Mouse (Mus musculus): ENCODE measurements around the gene Nckap5l. TPM values are rescaled to one million over a fixed set of nuclear protein-coding genes. Genes with fewer than 3 reads are reported as not detected.
"Not testable (repeated sequence)": the region's sequence is repeated elsewhere in the genome, so short reads cannot be mapped to it uniquely, and the experiment has no call there.

Gene Nckap5l
- total RNA-seq, 2 experiments from 2014 or later: 3.1 to 4.8 TPM

DNA sequence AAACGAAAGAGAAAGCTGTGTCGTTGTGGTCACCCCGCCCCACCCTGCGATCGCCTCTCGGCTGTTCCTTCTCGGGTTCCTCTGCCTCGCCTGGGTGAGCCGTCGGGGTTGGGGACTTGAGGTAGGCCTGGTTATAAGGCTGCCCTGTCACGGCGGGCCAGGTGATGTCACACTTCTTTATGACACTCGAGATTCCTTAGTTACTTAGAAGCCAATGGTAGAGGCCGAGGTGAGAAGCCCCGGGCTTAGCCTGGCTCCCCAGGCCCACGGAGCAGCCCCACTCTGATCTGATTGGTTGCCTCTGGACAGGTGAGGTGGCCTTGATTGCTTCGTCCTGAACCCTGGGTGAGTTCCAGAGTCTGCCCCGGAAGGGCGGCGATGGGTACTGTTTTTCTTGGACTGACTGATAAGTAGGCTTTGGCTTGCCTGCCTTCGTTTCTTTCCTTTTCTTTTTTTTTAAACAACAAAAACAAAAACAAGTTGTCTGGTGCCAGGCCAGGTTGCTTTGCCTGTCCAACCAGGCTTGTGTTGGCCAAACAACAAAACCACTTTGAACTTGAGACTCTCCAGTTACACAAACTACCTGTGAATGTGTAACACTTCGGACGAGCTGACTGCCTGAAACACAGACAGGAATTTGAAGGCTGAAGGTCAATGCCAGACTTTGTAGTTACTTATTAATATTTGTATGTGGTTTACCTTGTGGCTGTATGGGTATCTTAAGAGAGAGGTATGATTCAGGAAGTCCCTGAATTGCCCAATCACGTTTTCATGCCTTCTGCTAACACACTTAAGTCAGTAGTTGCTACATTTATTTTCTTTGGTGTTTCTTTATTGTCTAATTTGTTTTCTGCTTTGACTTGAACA, 63.9 kb downstream of the Nckap5l start:
- peak; percentile 55 for DNase-seq

DNA sequence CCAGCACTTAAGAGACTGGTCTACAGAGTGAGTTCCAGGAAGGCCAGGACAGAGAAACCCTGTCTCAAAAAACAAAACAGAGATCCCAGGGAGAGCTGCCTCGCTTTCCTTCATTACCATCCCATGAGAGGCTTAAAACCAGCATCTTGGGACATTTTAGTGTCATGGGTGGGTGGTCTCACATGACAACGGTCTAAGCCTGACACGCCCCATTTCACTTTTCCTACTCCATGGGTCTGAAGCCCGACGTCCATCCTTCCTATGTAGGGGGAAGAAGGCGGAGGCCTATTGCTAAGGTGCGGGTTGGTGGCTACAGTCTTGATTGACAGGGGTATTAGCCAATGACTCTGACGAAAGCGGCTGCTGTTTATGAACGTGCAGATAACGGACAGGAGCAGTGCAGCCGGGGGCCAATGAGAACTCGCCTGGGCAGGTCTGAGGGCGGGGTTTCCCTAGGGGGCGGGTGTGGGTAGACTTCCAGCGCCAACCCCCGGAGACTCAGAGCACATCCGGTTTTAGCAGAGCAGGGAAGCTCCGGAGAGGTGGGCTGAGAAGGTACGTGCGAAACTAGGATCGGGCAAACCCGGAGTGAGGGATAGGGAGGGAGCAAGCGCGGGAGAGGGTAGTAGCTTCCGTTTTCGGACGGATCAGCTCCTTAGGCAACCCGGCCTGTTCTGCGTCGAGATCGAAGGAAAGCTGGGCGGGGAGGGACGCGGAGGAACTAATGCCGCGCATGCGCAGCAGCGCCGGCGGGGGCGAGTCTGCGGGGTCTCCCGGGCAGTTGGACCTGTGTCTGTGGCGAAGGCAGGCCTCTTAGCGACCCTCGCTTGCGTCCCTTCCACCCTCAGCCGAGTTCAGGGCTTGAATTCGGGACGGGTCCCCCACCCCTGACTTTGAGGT, 64.8 kb downstream of the Nckap5l start, which contains the start of gene Tmbim6:
TSS of gene Tmbim6 (plus strand) at position 397 of the 900 bp plus-strand sequence.
- DNase-seq: peak; percentile 100

DNA sequence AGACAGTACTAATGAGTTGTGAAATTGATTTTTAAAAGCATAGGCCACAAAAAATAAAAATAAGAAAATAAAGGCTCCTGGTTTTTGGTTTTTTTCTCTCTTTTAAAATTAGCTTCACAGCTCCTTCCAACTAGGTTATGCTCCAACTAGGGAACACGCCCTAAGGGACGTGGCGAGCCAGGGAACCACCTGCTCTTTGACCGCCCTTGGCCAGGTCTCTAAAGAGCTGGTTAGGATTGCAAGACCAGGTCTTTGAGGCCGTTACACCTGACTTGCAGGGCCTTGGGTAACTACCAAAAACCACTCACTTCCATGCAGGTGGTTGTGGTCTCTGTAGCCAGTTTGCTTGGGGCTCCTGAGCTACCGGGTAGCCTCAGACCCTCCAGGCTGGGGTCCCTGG, 65.6 kb downstream of the Nckap5l start:
- no peak for DNase-seq

DNA sequence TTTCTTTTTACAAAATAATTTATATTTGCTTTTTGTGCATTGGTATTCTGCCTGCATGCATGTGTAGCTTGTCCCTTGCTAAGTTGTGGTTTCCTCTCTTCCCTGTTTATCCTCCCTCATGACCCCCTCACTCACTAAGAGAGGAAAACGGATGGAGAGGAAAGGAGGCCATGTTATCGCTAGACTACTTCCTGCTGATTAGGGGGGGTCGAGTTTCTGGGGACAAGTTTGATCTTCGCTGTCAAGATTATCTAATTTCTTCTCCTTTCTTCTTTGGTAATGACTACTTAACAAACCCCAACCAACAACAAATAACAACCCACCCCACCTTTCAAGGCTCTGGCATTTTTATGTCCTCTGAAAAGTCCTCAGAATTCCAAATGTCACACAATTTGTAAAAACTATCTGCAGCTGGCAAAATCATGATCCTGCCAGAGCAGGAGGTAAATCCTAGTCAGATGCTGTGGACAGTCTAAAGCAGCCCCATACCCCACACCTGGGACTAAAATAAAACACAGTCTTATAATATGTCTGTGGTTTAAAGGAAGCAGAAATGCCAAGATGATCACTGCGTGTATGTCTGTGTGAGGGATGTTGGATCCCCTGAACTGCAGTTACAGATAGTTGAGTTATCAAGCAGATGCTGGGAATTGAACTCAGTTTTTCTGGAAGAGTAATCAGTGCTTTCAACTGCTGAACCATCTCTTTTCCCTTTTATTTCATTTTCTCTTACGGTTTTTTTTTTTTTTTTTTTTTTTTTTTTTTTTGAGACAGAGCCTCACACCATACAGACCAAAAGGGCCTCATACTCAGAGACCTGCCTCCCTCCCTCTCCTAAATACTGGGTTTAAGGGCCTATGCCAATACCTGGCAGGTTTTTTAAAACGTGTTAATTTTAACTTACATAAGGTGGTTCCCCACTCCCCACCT, 66.8 kb downstream of the Nckap5l start:
- DNase-seq: no peak

DNA sequence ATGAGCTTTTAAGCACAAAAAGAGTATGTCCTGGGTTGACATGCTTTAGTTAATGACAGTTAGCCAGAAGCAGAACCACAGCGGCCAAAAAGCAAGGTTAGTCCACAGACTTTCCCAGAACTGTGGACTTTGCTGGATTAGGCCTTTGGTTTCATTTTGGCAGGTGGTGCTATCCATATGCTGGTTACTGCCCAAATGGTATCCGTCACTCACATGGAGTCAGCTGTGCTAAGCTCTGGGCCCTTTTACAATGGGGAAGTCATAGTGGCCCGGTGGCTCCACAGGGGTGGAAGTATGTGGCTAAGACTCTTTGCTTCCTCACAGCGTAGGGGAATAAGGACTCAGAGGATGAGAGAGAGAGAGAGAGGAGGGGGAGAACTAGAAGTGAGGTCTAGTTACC, 69.6 kb downstream of the Nckap5l start:
- no peak for DNase-seq

DNA sequence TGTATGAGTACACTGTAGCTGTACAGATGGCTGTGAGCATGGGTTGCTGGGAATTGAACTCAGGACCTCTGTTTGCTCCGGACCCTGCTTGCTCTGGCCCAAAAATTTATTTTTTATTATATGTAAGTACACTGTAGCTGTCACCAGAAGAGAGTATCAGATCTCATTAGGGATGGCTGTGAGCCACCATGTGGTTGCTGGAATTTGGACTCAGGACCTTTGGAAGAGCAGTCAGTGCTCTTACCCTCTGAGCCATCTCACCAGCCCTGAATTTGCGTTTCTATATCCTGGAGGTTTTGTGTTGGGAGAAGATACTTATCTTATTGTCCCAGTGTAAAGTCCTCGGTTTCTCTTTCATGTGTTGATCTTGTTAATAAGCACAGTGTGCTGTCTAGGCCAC, 70.8 kb downstream of the Nckap5l start:
- DNase-seq: no peak

DNA sequence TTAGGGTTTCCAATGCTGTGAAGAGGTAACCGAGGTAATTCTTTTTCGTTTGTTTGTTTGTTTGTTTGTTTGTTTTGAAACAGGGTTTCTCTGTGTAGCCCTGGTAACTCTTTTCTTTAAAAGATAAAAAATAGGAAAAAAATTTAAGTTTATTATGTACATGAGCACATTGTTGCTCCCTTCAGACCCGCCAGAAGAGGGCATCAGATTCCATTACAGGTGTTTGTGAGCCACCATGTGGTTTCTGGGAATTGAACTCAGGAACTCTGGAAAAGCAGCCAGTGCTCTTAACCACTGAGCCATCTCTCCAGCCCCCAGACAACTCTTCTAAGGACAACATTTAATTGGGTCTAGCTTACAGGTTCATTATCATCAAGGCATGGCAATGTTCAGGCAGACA, 71.4 kb downstream of the Nckap5l start:
- not testable (repeated sequence) for DNase-seq

DNA sequence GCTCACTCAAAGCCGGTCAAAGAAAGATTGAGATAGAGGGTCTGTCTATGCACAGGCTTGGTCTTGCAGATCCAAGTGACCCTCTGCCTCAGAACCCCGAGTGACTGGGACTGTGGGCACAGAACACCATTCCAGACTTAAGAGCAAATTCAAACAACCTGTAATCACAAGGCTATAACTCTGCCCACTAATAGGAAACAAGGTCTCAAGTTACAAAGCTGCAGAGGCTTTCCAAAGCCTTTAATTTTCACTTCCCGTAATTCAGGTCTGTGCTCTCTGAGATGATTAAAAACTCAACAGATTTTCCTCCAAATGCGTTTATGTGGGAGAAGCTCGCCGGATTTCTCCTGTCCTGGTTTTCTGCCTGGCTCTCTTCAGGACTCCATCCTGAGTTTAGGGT, 73.5 kb downstream of the Nckap5l start:
- no peak for DNase-seq

DNA sequence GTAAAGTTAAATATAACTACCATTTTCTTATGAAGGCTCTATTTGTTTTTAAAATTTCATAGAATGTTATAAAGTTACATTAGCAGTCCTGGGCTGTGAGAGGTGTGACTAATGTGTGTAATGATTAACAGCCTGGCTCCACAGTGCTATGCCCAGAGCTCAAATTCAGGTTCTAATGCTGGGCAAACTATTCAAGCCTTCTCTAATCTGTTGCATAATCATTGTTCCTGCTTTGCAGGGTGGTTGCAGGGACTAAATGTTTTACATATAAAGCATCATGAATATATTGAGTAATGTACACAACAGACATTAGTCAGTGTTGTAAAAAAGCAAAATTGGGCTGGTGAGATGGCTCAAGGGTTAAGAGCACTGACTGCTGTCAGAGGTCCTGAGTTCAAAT, 74.7 kb downstream of the Nckap5l start:
- DNase-seq: no peak

DNA sequence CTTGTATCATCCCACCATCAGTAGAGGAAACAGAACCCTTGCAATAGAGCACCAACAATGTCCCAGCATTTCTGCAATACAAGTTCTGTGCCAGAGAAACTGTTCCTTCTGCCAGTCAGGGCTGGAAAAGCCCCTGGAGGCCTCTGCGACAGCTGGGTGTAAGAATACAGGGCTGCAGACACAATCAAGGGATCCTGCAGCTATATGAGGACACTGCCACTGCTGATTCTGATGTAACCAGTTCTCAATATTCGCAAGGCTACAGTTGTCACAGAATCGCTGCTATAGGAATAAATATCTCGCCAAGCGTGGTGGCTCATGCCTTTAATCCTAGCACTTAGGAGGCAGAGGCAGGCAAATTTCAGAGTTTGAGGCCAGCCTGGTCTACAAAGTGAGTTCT, 81.3 kb downstream of the Nckap5l start:
- DNase-seq: no peak

DNA sequence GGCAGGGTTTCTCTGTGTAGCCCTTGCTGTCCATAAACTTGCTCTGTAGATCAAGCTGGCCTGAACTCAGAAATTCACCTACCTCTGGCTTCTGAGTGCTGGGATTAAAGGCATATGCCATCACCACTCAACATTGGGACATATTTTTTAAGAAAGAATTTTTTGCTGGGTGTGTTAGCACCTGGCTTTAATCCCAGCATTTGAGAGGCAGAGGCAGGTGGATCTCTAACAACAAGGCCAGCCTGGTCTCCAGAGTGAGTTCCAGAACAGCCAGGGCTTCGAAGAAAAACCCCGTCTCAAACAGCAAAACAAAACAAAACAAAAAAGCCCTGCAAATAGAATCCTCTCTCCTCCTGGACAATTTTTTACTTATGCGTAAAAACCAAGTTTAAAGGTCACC, 82.0 kb downstream of the Nckap5l start:
- DNase-seq: no peak

DNA sequence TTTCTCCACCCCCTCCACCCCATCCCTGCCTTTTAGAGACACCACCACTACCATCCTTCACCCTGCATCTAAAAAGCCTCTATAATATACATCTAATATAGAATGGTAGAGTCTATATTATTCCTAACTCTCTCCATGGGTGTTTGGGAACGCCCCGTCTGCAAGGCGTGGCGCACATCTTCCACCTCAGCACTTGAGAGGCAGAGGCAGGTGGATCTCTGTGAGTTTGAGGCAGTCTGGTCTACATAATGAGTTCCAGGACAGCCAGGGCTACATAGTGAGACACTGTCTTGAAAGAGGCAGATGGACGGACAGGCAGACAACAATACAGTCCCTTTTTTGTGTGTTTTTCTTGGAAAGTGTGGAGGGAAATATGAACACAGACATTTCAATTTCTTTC, 82.5 kb downstream of the Nckap5l start:
- DNase-seq: no peak

DNA sequence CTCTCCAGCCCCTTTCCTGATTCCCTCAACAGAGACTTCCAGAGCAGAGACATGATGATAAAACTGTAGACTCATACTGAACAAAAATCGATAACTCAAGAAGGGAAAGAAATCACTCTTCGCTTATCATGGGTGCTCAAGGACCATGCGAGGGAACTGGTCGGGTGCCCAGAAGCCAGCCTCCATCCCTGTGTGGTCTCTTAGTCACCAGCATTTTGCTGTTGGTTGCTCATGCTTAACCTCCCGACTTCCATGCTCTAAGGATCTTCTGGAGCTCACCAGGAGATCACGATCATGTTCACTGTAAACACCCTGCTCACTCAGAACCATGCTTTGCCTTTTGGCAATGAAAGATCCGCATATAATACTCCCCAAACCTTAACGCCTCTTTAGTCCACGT, 84.8 kb downstream of the Nckap5l start:
- DNase-seq: no peak

Other genes with a start within 250 kb of the Nckap5l start
- gene Kcnh3, start 232.9 kb downstream of the Nckap5l start, total RNA-seq (2021): not detected
- 10 to 100 TPM; 20.9 to 28.7 TPM for gene Mcrs1, start 205.8 kb downstream of the Nckap5l start, total RNA-seq (2021)
- gene Prpf40b, start 162.7 kb downstream of the Nckap5l start, total RNA-seq (2021): 10 to 100 TPM; 20.0 to 20.7 TPM
- not detected for gene Fam186b, start 161.9 kb downstream of the Nckap5l start, total RNA-seq (2021)
- gene Fmnl3, start 87.3 kb downstream of the Nckap5l start, total RNA-seq (2021): 1 to 10 TPM; 6.6 to 7.0 TPM
- gene Tmbim6, start 64.9 kb downstream of the Nckap5l start, total RNA-seq (2021): 100 to 1,000 TPM; 153 to 164 TPM
- gene Bcdin3d, start 17.0 kb upstream of the Nckap5l start, total RNA-seq (2021): 1 to 10 TPM; 3.0 to 4.1 TPM
- under 1 TPM; 0.13 to 0.20 TPM for gene Faim2, start 70.4 kb upstream of the Nckap5l start, total RNA-seq (2021)
- not detected for gene Aqp2, start 121.3 kb upstream of the Nckap5l start, total RNA-seq (2021)
- gene Aqp5, start 133.0 kb upstream of the Nckap5l start, total RNA-seq (2021): not detected
- not detected for gene Aqp6, start 143.7 kb upstream of the Nckap5l start, total RNA-seq (2021)
- gene Racgap1, start 193.9 kb upstream of the Nckap5l start, total RNA-seq (2021): 1 to 10 TPM; 1.3 to 2.1 TPM
- under 1 TPM; 0.08 to 0.61 TPM for gene Asic1, start 212.6 kb upstream of the Nckap5l start, total RNA-seq (2021)
- gene Smarcd1, start 244.4 kb upstream of the Nckap5l start, total RNA-seq (2021): 1 to 10 TPM; 4.6 to 5.9 TPM
- gene Gm17349, start 247.7 kb upstream of the Nckap5l start, total RNA-seq (2021): 1 to 10 TPM in 1 of 2 experiments, not detected in 1; 1.6 TPM

Data from gastrocnemius, postnatal 25 days (tissue).